Mouse (Mus musculus) hematopoietic stem cell, adult 5-6 weeks (primary cell): ENCODE measurements around the gene Zfp580. TPM values are rescaled to one million over a fixed set of nuclear protein-coding genes. Genes with fewer than 3 reads are reported as not detected.
A peak's percentile ranks its signal among the peaks of the same experiment; 100 is the strongest.

Source experiments
- ATAC-seq, 2 experiments: fragments of 125-278 bp in 1 of 2; replicated peaks in 1 of 2; 2 replicates each; pipeline ENCODE4 v1.8.0; 2016 to 2017; ENCODE audit warnings: inconsistent platforms in 2 of 2, mild to moderate bottlenecking in 2 of 2, moderate number of reproducible peaks in 2 of 2, low read depth in 1 of 2, moderate TSS enrichment in 1 of 2; ENCODE audit not compliant: low FRiP score in 2 of 2, poor library complexity in 2 of 2, severe bottlenecking in 2 of 2, insufficient read depth in 1 of 2, low TSS enrichment in 1 of 2
- total RNA-seq: library from RNA; stranded (forward); fragments of 172-1452, 232-1000 nt; gene quantifications from 2 replicates; pipeline ENCODE4 v1.2.3, GENCODE M21; 2017

Gene Zfp580
- total RNA-seq, 1 experiment from 2014 or later: 2.1 TPM

- no peak for ATAC-seq
These were observed 21.4 kb upstream of the Zfp580 start for GRCm38 (mm10) chr7:5029946-5030345.

- ATAC-seq: no peak
These were observed 20.6 kb upstream of the Zfp580 start for GRCm38 (mm10) chr7:5030554-5031275.

DNA sequence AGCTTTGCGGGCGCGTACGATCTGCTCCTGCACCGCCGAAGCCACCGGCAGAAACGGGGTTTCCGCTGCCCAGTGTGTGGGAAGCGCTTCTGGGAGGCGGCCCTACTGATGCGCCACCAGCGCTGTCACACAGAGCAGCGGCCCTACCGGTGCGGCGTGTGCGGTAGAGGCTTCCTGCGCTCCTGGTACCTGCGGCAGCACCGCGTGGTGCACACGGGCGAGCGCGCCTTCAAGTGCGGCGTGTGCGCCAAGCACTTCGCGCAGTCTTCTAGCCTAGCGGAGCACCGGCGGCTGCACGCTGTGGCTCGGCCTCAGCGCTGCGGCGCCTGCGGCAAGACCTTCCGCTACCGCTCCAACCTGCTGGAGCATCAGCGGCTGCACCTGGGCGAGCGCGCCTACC is 19.8 kb upstream of the Zfp580 start:
- ATAC-seq: no peak

DNA sequence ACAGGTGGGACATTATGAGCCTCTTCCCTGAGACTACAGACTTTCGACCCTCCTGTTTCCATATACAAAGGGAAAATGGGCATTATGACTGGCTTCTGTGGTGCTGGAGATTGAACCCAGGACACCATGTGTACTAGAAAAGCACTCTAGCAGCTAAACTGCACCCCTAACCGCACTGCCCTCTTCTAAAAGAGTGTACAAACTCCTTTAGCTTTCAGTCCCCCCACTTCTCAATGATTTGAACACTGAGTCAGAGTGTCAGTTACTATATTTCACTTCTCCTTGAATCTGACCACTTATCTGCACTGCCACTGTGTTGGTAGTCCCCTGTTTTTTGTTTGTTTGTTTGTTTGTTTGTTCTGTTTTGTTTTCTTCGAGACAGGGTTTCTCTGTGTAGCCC is 17.5 kb upstream of the Zfp580 start, which contains the start of gene 4632433K11Rik:
4632433K11Rik (plus strand) TSS at position 301 of the 400 bp plus-strand sequence.
- ATAC-seq: no peak

DNA sequence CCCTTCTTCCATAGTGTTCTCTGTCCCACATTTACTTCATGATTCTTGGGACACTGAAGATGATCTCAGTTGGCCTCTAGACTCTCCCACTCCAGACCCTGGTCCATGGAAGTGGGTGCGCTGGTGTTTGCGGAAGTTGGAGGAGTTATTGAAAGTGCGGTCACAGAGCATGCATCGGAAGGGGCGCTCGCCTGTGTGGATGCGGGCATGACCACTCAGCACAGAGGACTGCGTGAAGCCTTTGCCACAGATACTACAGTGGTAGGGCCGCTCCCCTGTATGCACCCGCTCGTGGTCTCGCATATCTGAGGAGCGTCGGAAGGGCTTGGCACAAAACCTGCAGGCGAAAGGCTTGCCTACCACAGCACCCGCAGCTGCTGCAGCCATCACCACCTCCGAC is 15.7 kb upstream of the Zfp580 start:
- no peak for ATAC-seq

DNA sequence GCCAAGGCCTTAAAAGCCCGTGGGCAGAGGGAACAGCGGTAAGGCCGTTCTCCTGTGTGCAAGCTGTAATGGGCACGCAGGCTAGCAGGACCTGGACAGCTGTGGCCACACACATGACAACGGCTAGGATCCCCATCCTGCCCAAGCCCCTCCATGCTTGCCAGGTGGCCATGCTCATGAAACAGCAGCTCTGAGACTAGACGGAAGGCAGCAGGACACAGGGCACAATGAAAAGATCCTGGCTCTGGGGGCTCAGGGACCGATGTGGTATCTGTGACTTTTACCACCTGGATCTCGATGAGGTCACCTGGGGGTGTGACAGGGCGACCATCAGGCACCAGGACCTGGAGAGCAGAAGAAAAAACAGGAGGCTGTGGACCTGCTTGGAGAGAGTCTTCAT is 15.2 kb upstream of the Zfp580 start:
- ATAC-seq: no peak

- no peak for ATAC-seq
These were observed 14.3 kb upstream of the Zfp580 start for GRCm38 (mm10) chr7:5037026-5037425.

DNA sequence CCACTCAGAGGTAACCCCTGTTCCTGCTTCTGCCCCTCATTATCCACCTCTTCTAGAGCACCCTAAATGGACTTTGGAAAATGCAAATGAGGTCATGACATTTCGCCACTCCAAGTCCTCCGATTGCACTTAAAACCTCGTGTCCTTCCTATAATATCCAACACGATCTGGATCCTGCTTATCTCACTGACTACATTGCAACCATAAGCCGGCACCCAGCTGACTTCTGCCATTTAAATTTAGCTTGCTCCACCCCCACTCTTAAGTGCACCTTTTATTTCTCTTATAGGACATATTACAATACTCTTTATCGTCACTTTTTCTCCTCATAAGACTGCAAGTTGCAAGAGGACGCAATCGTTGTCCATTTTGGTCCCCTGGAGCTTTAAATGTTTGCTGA is 13.9 kb upstream of the Zfp580 start:
- no peak for ATAC-seq

GRCm38 (mm10) chr7:5038109-5038732 is 13.1 kb upstream of the Zfp580 start, which contains the start of gene Zfp784:
Gene Zfp784, minus strand, starts transcription at chr7:5038446.
- ATAC-seq: peak; percentile 91 to 97

DNA sequence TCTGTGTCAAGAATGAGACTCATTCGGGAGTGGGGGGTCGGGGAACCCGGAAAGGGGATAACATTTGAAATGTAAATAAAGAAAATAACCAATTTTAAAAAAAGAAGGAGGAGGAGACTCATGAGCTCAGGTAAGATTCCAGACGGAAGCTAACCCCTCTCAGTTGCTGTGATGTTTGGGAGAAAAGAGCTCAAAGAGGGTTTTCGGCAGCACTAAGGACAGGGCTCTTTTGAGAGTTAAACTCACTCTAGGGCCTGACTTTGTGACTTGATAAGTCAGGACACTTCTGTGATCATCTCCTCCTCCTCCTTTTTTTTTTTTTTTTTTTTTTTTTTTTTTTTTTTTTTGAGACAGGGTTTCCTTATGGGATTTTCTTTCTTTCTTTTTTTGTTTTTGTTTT is 12.4 kb upstream of the Zfp580 start:
- no peak for ATAC-seq

GRCm38 (mm10) chr7:5044981-5045380 is 6.4 kb upstream of the Zfp580 start:
- no peak for ATAC-seq

DNA sequence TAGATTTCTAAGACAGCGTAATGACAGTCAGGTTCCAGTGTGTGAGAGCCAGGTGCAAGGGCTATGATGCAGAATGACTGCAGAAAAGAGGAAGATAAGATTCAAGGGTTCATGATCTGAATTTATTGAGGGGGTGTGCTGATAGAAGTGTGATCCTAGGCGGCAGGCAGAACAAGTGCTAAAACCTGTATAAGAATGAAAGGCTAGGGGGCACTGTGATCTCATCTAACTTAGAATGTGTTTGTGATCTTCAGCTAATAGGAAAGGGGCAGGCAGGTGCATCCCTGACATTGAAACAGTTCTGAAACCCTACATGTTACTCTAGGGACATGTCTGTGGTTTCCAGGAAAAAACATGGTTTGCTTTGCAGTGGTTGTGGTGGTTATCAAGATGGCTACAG is 5.2 kb upstream of the Zfp580 start:
- no peak for ATAC-seq

DNA sequence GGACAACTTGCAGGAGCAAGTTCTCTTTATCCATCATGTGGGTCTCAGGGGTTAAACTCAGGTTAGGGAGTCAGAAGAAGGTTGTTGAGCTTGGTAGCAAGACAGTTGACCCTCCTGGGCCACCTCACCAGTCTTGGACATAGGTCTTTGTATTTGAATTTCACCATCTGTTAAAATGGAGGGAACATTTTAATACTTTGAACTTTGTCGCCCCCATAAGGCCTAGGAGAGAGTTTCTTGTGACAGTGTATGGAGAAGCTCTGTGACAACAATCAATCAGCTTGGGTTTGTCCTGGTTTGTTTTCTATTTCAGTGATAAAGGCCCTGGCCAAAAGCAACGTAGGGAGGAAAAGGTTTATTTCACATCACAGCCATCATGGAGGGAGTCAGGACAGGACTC is 4.0 kb upstream of the Zfp580 start:
- peak; percentile 20 to 24; a peak in 1 of 4 replicates for ATAC-seq

- no peak for ATAC-seq
These were observed 1.1 kb downstream of the Zfp580 start for GRCm38 (mm10) chr7:5052438-5052837.

GRCm38 (mm10) chr7:5052931-5053343 is 1.6 kb downstream of the Zfp580 start:
- ATAC-seq: no peak

GRCm38 (mm10) chr7:5053456-5054179 is 2.3 kb downstream of the Zfp580 start:
- ATAC-seq: no peak

DNA sequence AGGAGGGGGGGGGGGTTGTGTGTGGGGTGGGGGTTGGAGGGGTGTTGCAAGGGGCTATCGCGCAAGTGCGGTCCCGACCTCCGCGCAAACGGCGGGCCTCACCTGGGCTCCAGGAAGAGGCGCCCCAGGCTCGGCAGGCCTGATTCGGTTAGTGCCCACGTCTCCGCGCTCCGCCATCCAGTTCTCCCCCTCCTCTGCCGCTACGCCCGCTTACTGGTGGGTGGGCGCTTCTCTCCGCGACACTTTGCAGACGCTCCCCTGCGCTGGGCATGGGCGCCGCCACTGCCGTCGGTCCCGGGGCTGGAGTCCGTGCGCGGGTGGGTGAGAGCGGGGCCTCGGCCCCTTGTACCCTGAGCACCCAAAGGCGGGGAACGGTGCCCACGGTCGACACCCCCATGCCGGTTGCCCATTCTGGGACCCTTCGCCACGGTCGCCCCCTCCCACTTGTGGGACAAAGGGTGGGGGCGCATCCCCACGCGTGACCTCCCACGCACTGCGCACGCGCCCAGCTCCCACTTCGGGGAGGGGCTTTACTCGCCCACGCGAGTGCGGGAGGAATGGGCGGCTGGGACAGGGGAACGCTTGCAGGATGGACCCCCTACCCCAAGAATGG is 5.4 kb downstream of the Zfp580 start:
- ATAC-seq: no peak

DNA sequence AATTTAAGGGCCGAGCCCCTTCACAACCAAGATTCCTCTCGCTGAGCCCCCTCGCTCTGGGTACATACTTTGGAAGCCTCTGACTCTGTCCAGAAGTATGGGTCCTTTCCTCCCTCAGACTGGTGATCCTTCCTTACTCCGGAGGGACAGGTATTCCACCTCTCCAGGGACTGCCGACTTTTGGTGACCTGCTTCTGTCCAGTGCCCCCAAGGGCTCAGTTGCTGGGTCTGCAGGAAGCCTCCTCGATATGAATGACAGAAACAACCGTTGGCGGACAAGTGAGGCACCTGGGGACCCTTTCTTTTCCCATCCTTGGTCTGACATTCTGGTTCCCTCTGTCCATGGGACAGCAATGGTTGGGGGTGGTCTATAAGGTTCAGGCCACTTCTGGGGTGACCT is 6.0 kb downstream of the Zfp580 start:
- no peak for ATAC-seq
